Mouse (Mus musculus) kidney, adult 2 months (tissue): ENCODE results near the gene Olfr124. TPM values are rescaled to one million over a fixed set of nuclear protein-coding genes. Genes with fewer than 3 reads are reported as not detected.

ENCODE experiments used
- DNase-seq: peaks from one replicate; pipeline ENCODE4 v3.0.0; 2021
- H3K27ac ChIP-seq: fragments of 200-500 bp; 2 replicates; pipeline ENCODE4 v1.5.1; 2012; ENCODE audit warnings: low read depth, low read length, control low read depth, inconsistent platforms; ENCODE audit not compliant: insufficient read depth
- H3K27me3 ChIP-seq: fragments of 200-500 bp; replicated peaks from 2 replicates; pipeline ENCODE4 v1.6.1; 2012; ENCODE audit warnings: mild to moderate bottlenecking, moderate library complexity, low read length, inconsistent platforms; ENCODE audit not compliant: control insufficient read depth, insufficient read depth
- H3K36me3 ChIP-seq: fragments of 200-500 bp; 2 replicates; pipeline ENCODE4 v1.6.1; 2012; ENCODE audit warnings: mild to moderate bottlenecking, moderate library complexity, low read length, inconsistent platforms; ENCODE audit not compliant: control insufficient read depth, insufficient read depth
- H3K4me1 ChIP-seq: fragments of 200-500 bp; 2 replicates; pipeline ENCODE4 v1.6.1; 2011; ENCODE audit warnings: low read length; ENCODE audit not compliant: control insufficient read depth, insufficient read depth
- H3K4me3 ChIP-seq: fragments of 200-500 bp; 2 replicates; pipeline ENCODE4 v1.5.1; 2011; ENCODE audit warnings: mild to moderate bottlenecking, low read depth, low read length, control low read depth; ENCODE audit not compliant: insufficient read depth
- CTCF ChIP-seq: fragments of 200-500 bp; conservative IDR thresholded peaks from 2 replicates; pipeline ENCODE4 v1.5.1; 2011; ENCODE audit warnings: low read depth, mild to moderate bottlenecking, control low read depth, low read length, moderate library complexity, mixed read lengths; ENCODE audit not compliant: insufficient read depth, insufficient read length
- POLR2A ChIP-seq: fragments of 200-500 bp; IDR thresholded peaks from one replicate; pipeline ENCODE4 v1.6.1; 2011; ENCODE audit warnings: low read depth, low read length, control low read depth
- WGBS: fragments of 180-500 bp; shearing (Covaris S2); methylation state at CpG from one replicate; pipeline ENCODE4 v1.1.7; 2018; 5-methylcytosine and 5-hydroxymethylcytosine counted together
- polyA plus RNA-seq: library from polyadenylated mRNA; depleted of rRNA; stranded (reverse); fragments of >200 nt; gene quantifications from 2 replicates; pipeline ENCODE4 v1.2.3, GENCODE M21; 2012; rRNA removed

Gene Olfr124
- polyA plus RNA-seq, result not detected in 2 replicates

DNA sequence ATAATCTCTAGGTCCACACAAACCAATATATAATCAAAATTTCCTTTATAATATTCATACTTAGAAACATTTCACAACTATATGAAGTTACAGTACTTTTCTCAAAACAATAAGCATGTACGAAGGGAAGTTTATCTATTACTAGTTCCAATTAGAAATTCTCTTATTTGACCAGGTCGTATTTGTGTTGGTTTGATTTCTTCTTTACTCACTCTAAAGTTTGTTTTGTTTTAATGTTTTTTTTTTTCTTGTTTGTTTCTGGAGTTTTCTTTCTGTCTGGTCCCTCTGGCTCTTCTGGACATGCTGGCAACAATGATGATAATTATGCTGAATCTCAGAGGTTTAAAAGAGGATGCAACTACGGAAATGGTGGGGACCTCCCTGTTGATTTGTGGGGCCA lies at the start of gene Olfr124:
Gene Olfr124, plus strand, starts transcription at position 301 of the 400 bp plus-strand sequence.
- Histone ChIP-seq H3K4me3 (no peak within 1 kb of the TSS), H3K27me3 (no peaks in the 10 kb centered on the region), H3K36me3 (no peaks in the 10 kb centered on the region), H3K4me1 (no peaks in the 10 kb centered on the region), H3K27ac (no peak within 1 kb of the TSS)
- 78% methylated on average over 3 of the region's 3 CpGs for WGBS
- TF ChIP-seq CTCF (no peak), POLR2A (no peak)
- no peak for DNase-seq

DNA sequence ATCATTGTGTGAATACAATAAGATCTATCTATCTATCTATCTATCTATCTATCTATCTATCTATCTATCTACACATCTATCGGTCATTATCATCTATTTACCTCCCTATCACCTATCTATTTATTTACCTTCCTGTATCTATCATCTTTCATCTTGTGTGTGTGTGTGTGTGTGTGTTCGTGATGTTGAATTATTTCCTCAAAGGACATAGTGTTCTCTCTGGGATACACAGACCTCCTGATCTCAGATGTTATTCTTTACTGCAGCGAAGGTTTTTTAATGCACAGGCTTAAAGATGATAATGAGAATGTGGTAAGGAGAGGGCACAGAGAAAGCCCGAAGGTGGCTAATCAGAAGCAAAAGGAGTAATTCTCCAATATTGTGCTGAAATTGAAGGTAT lies 31.4 kb upstream of the Olfr124 start, which contains the start of gene Olfr122:
Gene Olfr122, plus strand, starts transcription at position 301 of the 400 bp plus-strand sequence.
- TF ChIP-seq POLR2A (no peak), CTCF (no peak)
- Histone ChIP-seq H3K27me3 (no peaks in the 10 kb centered on the region), H3K4me1 (no peaks in the 10 kb centered on the region), H3K4me3 (no peak within 1 kb of the TSS), H3K27ac (no peak within 1 kb of the TSS), H3K36me3 (no peaks in the 10 kb centered on the region)
- DNase-seq, result no peak
- WGBS, result 78% methylated on average over 4 of the region's 4 CpGs

DNA sequence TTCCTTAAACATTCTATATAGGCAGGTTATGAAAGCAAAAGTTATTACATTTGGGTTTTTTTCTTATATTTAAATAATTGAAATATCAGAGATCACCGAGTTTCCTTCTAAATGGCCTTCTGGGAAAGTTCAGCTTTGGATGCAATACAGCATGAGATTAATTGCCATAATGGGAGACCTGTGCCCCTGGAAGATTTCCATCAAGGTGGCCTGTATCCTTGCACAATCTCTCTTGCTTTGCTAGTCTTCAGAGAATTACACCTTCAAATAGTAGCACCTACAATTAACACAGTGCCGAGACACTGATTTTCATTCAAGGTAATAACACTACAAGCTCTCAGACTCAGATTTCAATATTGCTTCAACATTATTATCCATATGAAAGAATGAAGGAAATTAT lies 6.5 kb upstream of the Olfr124 start, which contains the start of gene Olfr123:
Gene Olfr123, plus strand, starts transcription at position 301 of the 400 bp plus-strand sequence.
- WGBS, result 95% methylated on average over 2 of the region's 2 CpGs
- TF ChIP-seq CTCF, result no peak
- no peak for TF ChIP-seq POLR2A

DNA sequence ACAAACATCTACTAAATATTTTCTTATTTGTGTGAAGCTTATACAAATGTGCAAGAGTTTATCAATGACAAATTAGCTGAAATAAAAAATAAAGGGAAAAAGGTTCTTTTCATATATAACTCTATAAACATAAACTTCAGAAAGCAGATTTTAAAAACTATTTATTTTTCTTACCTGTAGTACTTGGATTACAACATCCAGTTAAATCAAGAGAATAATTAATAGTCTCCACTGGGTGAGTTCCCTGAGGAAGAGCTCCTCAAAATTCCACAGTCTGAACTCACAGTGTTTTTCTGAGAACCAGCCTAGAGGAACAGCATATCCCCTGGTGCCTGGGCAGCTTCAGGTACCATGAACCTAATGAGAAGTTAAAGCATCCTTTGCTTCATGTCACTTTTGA lies 33.0 kb downstream of the Olfr124 start, which contains the start of gene Olfr125:
Gene Olfr125, plus strand, starts transcription at position 301 of the 400 bp plus-strand sequence.
- Histone ChIP-seq H3K27me3 (no peaks in the 10 kb centered on the region), H3K4me3 (no peak within 1 kb of the TSS), H3K27ac (no peak within 1 kb of the TSS), H3K4me1 (no peaks in the 10 kb centered on the region), H3K36me3 (no peaks in the 10 kb centered on the region)
- DNase-seq, result no peak
- no peak for TF ChIP-seq POLR2A
- no peak for TF ChIP-seq CTCF

More for the DNA sequence above, 6.5 kb upstream of the Olfr124 start, which contains the start of gene Olfr123:
- no peak for DNase-seq
- Histone ChIP-seq H3K36me3 (no peaks in the 10 kb centered on the region), H3K27me3 (no peaks in the 10 kb centered on the region), H3K27ac (no peak within 1 kb of the TSS), H3K4me3 (no peak within 1 kb of the TSS), H3K4me1 (no peaks in the 10 kb centered on the region)

DNA sequence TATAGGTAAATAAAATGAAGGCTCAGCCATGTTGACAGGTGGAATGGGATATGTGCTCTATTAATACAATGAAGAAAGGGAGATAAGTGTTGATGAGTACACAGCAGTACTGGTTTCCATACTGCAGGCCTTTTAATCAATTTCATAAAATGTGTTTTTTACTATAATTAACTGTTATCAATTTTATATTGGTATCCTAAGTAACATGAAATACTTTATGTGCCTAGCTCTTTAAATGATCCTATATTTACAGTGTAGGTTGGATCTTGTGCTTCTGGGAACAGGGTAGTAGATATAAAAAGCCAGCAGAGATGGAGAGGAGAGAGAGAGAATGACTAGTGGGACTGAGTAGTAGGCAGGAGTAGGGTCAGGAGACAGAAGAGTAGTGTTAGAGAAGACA lies 47.5 kb downstream of the Olfr124 start, which contains the start of gene Olfr126:
Gene Olfr126, plus strand, starts transcription at position 301 of the 400 bp plus-strand sequence.
- Histone ChIP-seq H3K4me1 (no peaks in the 10 kb centered on the region), H3K36me3 (no peaks in the 10 kb centered on the region), H3K4me3 (no peak within 1 kb of the TSS), H3K27me3 (no peaks in the 10 kb centered on the region), H3K27ac (no peak within 1 kb of the TSS)
- TF ChIP-seq POLR2A (no peak), CTCF (no peak)
- no peak for DNase-seq

Other genes starting within 250 kb of the Olfr124 start
- not detected in 2 replicates for gene Olfr112, start 230.4 kb upstream of the Olfr124 start, polyA plus RNA-seq
- not detected in 2 replicates for gene Olfr113, start 222.2 kb upstream of the Olfr124 start, polyA plus RNA-seq
- not detected in 2 replicates for gene Olfr114, start 207.1 kb upstream of the Olfr124 start, polyA plus RNA-seq
- gene Olfr115, start 172.8 kb upstream of the Olfr124 start, polyA plus RNA-seq, result not detected in 2 replicates
- not detected in 2 replicates for gene Olfr116, start 172.7 kb upstream of the Olfr124 start, polyA plus RNA-seq
- not detected in 2 replicates for gene Olfr117, start 136.1 kb upstream of the Olfr124 start, polyA plus RNA-seq
- gene Olfr118, start 132.9 kb upstream of the Olfr124 start, polyA plus RNA-seq, result not detected in 2 replicates
- not detected in 2 replicates for gene Olfr119, start 103.3 kb upstream of the Olfr124 start, polyA plus RNA-seq
- gene Olfr120, start 78.1 kb upstream of the Olfr124 start, polyA plus RNA-seq, result not detected in 2 replicates
- gene Olfr121, start 51.0 kb upstream of the Olfr124 start, polyA plus RNA-seq, result not detected in 2 replicates
- gene Olfr122, start 31.3 kb upstream of the Olfr124 start, polyA plus RNA-seq, result not detected in 2 replicates
- not detected in 2 replicates for gene Olfr123, start 6.4 kb upstream of the Olfr124 start, polyA plus RNA-seq
- gene Olfr125, start 33.1 kb downstream of the Olfr124 start, polyA plus RNA-seq, result not detected in 2 replicates
- not detected in 2 replicates for gene Olfr126, start 47.6 kb downstream of the Olfr124 start, polyA plus RNA-seq
- gene Olfr127, start 100.5 kb downstream of the Olfr124 start, polyA plus RNA-seq, result not detected in 2 replicates
- not detected in 2 replicates for gene Olfr128, start 120.7 kb downstream of the Olfr124 start, polyA plus RNA-seq
- gene Olfr761, start 153.2 kb downstream of the Olfr124 start, polyA plus RNA-seq, result not detected in 2 replicates